In genomic region chr5:135632117-135632796, GRCm38 (mm10) we compare ENCODE assay signal across 8 mouse cellular contexts. TPM values are rescaled to one million over a fixed set of nuclear protein-coding genes. Genes with fewer than 3 reads are reported as not detected.
DNase-seq lines count a peak whose midpoint lies in the region; ATAC-seq and TF ChIP-seq lines count a peak whose summit lies in the region.

Gene Rhbdd2 (plus strand): TSS chr5:135632618.

- H3K9me3 ChIP-seq in E14TG2a.4 (ENCODE audit: low read length) = no peaks in the 10 kb centered on the region
- no peaks in the 10 kb centered on the region for H3K9me3 ChIP-seq in forebrain, embryonic 12.5 days
- H3K9me3 ChIP-seq in heart, postnatal 0 days (replicated peaks; ENCODE audit: control insufficient read depth, low read length) = no peaks in the 10 kb centered on the region
- no peaks in the 10 kb centered on the region for H3K9me3 ChIP-seq in liver, embryonic 16.5 days (replicated peaks; ENCODE audit: control insufficient read depth, low read length)
- no peaks in the 10 kb centered on the region for H3K9me3 ChIP-seq in neural tube, embryonic 13.5 days

- H3K4me2 ChIP-seq in forebrain, embryonic 12.5 days = peak within 1 kb of the TSS; percentile 65
- peak within 1 kb of the TSS; percentile 92 for H3K4me2 ChIP-seq in heart, postnatal 0 days (ENCODE audit: low read depth, low read length)
- H3K4me2 ChIP-seq in liver, embryonic 16.5 days (ENCODE audit: low read depth, low read length) = peak within 1 kb of the TSS; percentile 91
- peak within 1 kb of the TSS; percentile 77 for H3K4me2 ChIP-seq in neural tube, embryonic 13.5 days

- H3K27me3 ChIP-seq in E14TG2a.4 (ENCODE audit: insufficient read depth, low read length) = no peaks in the 10 kb centered on the region
- no peaks in the 10 kb centered on the region for H3K27me3 ChIP-seq in forebrain, embryonic 12.5 days
- no peaks in the 10 kb centered on the region for H3K27me3 ChIP-seq in heart, postnatal 0 days (ENCODE audit: control insufficient read depth, insufficient read depth, low read length)
- H3K27me3 ChIP-seq in liver, embryonic 16.5 days (ENCODE audit: control insufficient read depth, insufficient read depth, low read depth, low read length) = no peaks in the 10 kb centered on the region
- H3K27me3 ChIP-seq in neural tube, embryonic 13.5 days = no peaks in the 10 kb centered on the region
- no peaks in the 10 kb centered on the region for H3K27me3 ChIP-seq in testis, adult 2 months (ENCODE audit: control insufficient read depth, insufficient read depth, low read length)

- peaks cover 67% of the 10 kb centered on the region for H3K4me1 ChIP-seq in E14TG2a.4 (replicated peaks; ENCODE audit: low read depth, low read length)
- peaks cover 13% of the 10 kb centered on the region for H3K4me1 ChIP-seq in forebrain, embryonic 12.5 days
- peaks cover 13% of the 10 kb centered on the region for H3K4me1 ChIP-seq in heart, postnatal 0 days (ENCODE audit: control insufficient read depth, insufficient read depth)
- H3K4me1 ChIP-seq in liver, embryonic 16.5 days (ENCODE audit: control insufficient read depth, low read depth, low read length) = peaks cover 9% of the 10 kb centered on the region
- H3K4me1 ChIP-seq in neural tube, embryonic 13.5 days (replicated peaks) = peaks cover 17% of the 10 kb centered on the region
- peaks cover 3% of the 10 kb centered on the region; the same call in 1 of the 2 replicates for H3K4me1 ChIP-seq in testis, adult 2 months (ENCODE audit: control insufficient read depth, insufficient read depth, low read length)

- no peak for TF ChIP-seq CTCF in E14TG2a.4 (conservative IDR thresholded peaks at IDR 0.05; ENCODE audit: low read length)
- peak; percentile 58 for TF ChIP-seq CTCF in heart, postnatal 0 days (IDR thresholded peaks at IDR 0.05; ENCODE audit: low read depth)
- no peak for TF ChIP-seq CTCF in testis, adult 2 months (IDR thresholded peaks at IDR 0.05; ENCODE audit: control insufficient read depth, insufficient read depth, insufficient replicate concordance, low read depth, low read length)

- peak within 1 kb of the TSS; percentile 85 for H3K9ac ChIP-seq in forebrain, embryonic 12.5 days
- peak within 1 kb of the TSS; percentile 74 for H3K9ac ChIP-seq in heart, postnatal 0 days (replicated peaks; ENCODE audit: low read depth, low read length)
- peak within 1 kb of the TSS; percentile 77 for H3K9ac ChIP-seq in liver, embryonic 16.5 days (ENCODE audit: low read depth, low read length)
- peak within 1 kb of the TSS; percentile 79 for H3K9ac ChIP-seq in neural tube, embryonic 13.5 days

- H3K27ac ChIP-seq in forebrain, embryonic 12.5 days = peak within 1 kb of the TSS; percentile 92
- peak within 1 kb of the TSS; percentile 78 for H3K27ac ChIP-seq in heart, postnatal 0 days (ENCODE audit: low read depth)
- H3K27ac ChIP-seq in liver, embryonic 16.5 days (ENCODE audit: low read length) = no peak within 1 kb of the TSS; the same call in 1 of the 2 replicates
- H3K27ac ChIP-seq in neural tube, embryonic 13.5 days (replicated peaks) = peak within 1 kb of the TSS; percentile 93
- peak within 1 kb of the TSS; percentile 81 for H3K27ac ChIP-seq in testis, adult 2 months (ENCODE audit: control insufficient read depth, insufficient read depth, low read depth, low read length)

- no peak for TF ChIP-seq EP300 in heart, postnatal 0 days (IDR thresholded peaks at IDR 0.05; ENCODE audit: low read depth)

- ATAC-seq in forebrain, embryonic 12.5 days (ENCODE audit: low FRiP score) = peak; percentile 99
- ATAC-seq in heart, postnatal 0 days (ENCODE audit: insufficient read depth, low read depth) = peak; percentile 100
- peak; percentile 100 for ATAC-seq in liver, embryonic 16.5 days (ENCODE audit: low read depth)
- ATAC-seq in neural tube, embryonic 13.5 days (ENCODE audit: low read depth) = peak; percentile 99

- H3K36me3 ChIP-seq in E14TG2a.4 (ENCODE audit: insufficient read depth, low read length) = peaks cover 30% of the 10 kb centered on the region
- peaks cover 22% of the 10 kb centered on the region for H3K36me3 ChIP-seq in forebrain, embryonic 12.5 days (replicated peaks)
- H3K36me3 ChIP-seq in heart, postnatal 0 days (replicated peaks; ENCODE audit: control insufficient read depth, insufficient read depth, low read length) = peaks cover 17% of the 10 kb centered on the region
- no peaks in the 10 kb centered on the region for H3K36me3 ChIP-seq in liver, embryonic 16.5 days (ENCODE audit: control insufficient read depth, insufficient read depth)
- peaks cover 25% of the 10 kb centered on the region for H3K36me3 ChIP-seq in neural tube, embryonic 13.5 days
- no peaks in the 10 kb centered on the region; the same call in 1 of the 2 replicates for H3K36me3 ChIP-seq in testis, adult 2 months (ENCODE audit: control insufficient read depth, insufficient read depth, low read length)

- 10% methylated on average over 30 of the region's 30 CpGs for WGBS in forebrain, embryonic 12.5 days
- WGBS in heart, postnatal 0 days = 11% methylated on average over 30 of the region's 30 CpGs
- 7% methylated on average over 30 of the region's 30 CpGs for WGBS in liver, embryonic 16.5 days (ENCODE audit: insufficient replicate concordance)
- WGBS in neural tube, embryonic 13.5 days = 13% methylated on average over 30 of the region's 30 CpGs

- TF ChIP-seq POLR2A in testis, adult 2 months (IDR thresholded peaks at IDR 0.05; ENCODE audit: control insufficient read depth, low read depth, low read length) = peak; percentile 91

- DNase-seq in c-Kit-positive CD71-positive TER-119-positive erythroid progenitor cells, embryonic 14.5 days (ENCODE audit: low spot score) = peak; percentile 96
- peak; percentile 98 for DNase-seq in heart, postnatal 0 days (ENCODE audit: low spot score)
- peak; percentile 98 to 99 for DNase-seq in kidney, postnatal 4 days

- peak within 1 kb of the TSS; percentile 96 for H3K4me3 ChIP-seq in E14TG2a.4 (replicated peaks; ENCODE audit: low read length)
- peak within 1 kb of the TSS; percentile 88 for H3K4me3 ChIP-seq in forebrain, embryonic 12.5 days (replicated peaks)
- H3K4me3 ChIP-seq in heart, postnatal 0 days (ENCODE audit: low read depth, low read length) = peak within 1 kb of the TSS; percentile 94
- peak within 1 kb of the TSS; percentile 77 for H3K4me3 ChIP-seq in liver, embryonic 16.5 days (ENCODE audit: low read depth, low read length)
- H3K4me3 ChIP-seq in neural tube, embryonic 13.5 days = peak within 1 kb of the TSS; percentile 69
- H3K4me3 ChIP-seq in testis, adult 2 months (ENCODE audit: control insufficient read depth, low read depth, low read length) = peak within 1 kb of the TSS; percentile 97

RNA-seq across cellular contexts. Expression of gene Rhbdd2, which starts in this region (rescaled TPM):
- 59.3 and 61.4 TPM in 2 replicates for polyA plus RNA-seq in forebrain, embryonic 12.5 days (2016; fragmentation: Nextera tagmentation; extraction: Ambion mirVana)
- 6.7 and 11.6 TPM in 2 replicates for total RNA-seq in heart, postnatal 0 days (2014; rRNA removed; ENCODE audit: low replicate concordance)
- polyA plus RNA-seq in heart, postnatal 0 days (2015; fragmentation: Nextera tagmentation; extraction: Ambion mirVana) = 37.8 and 40.0 TPM in 2 replicates
- 7.8 and 10.5 TPM in 2 replicates for polyA plus RNA-seq in liver, embryonic 16.5 days (2015; fragmentation: Nextera tagmentation; extraction: Ambion mirVana)
- 69.0 and 82.2 TPM in 2 replicates for polyA plus RNA-seq in neural tube, embryonic 13.5 days (2015; fragmentation: Nextera tagmentation; extraction: Ambion mirVana)
- 53.7 and 64.0 TPM in 2 replicates for polyA plus RNA-seq in testis, adult 2 months (2012; rRNA removed)
